Mouse (Mus musculus) lung, embryonic 16.5 days (tissue): ENCODE results near the gene Ano10. TPM values are rescaled to one million over a fixed set of nuclear protein-coding genes. Genes with fewer than 3 reads are reported as not detected.
A peak's percentile ranks its signal among the peaks of the same experiment; 100 is the strongest.

Experiments used
- ATAC-seq: fragments of 200-750 bp; cut with Nextera tagmentation; 2 replicates; pipeline ENCODE4 v1.8.0; 2017; ENCODE audit warnings: low read depth, mild to moderate bottlenecking, moderate library complexity
- H3K27ac ChIP-seq: fragments of 300-500 bp; sonication (generic); 2 replicates; pipeline ENCODE4 v1.5.1; 2014; ENCODE audit warnings: mild to moderate bottlenecking, control low read depth, low read length
- H3K27me3 ChIP-seq: fragments of 300-500 bp; sonication (generic); 2 replicates; pipeline ENCODE4 v1.6.1; 2014; ENCODE audit warnings: low read depth, low read length, mixed read lengths; ENCODE audit not compliant: control insufficient read depth, insufficient read depth
- H3K36me3 ChIP-seq: fragments of 300-500 bp; sonication (generic); 2 replicates; pipeline ENCODE4 v1.6.1; 2014; ENCODE audit warnings: low read length; ENCODE audit not compliant: control insufficient read depth, insufficient read depth
- H3K4me1 ChIP-seq: fragments of 300-500 bp; sonication (generic); replicated peaks from 2 replicates; pipeline ENCODE4 v1.6.1; 2014; ENCODE audit warnings: low read length, mixed read lengths; ENCODE audit not compliant: control insufficient read depth, insufficient read depth
- H3K4me2 ChIP-seq: fragments of 300-500 bp; sonication (generic); 2 replicates; pipeline ENCODE4 v1.6.1; 2014; ENCODE audit warnings: low read depth, low read length, control low read depth
- H3K4me3 ChIP-seq: fragments of 300-500 bp; sonication (generic); 2 replicates; pipeline ENCODE4 v1.5.1; 2014; ENCODE audit warnings: mild to moderate bottlenecking, low read length, control low read depth
- H3K9ac ChIP-seq: fragments of 300-500 bp; sonication (generic); 2 replicates; pipeline ENCODE4 v1.6.1; 2014; ENCODE audit warnings: low read length, control low read depth
- H3K9me3 ChIP-seq: fragments of 300-500 bp; sonication (generic); 2 replicates; pipeline ENCODE4 v1.6.1; 2016; ENCODE audit warnings: low read length; ENCODE audit not compliant: control insufficient read depth
- WGBS: fragments of 180-500 bp; shearing (Covaris S2); extraction: QIAGEN DNeasy Blood & Tissue Kit; methylation state at CpG from one replicate; pipeline ENCODE4 v1.1.7; 2014; 5-methylcytosine and 5-hydroxymethylcytosine counted together
- polyA plus RNA-seq: library from polyadenylated mRNA; unstranded; fragments of >200 nt; fragmentation: Nextera tagmentation; extraction: Ambion mirVana; gene quantifications from 2 replicates; pipeline ENCODE4 v1.2.1, GENCODE M21; 2015

Gene Ano10
- polyA plus RNA-seq, 1 experiment from 2014 or later = 31.8 TPM

GRCm38 (mm10) chr9:122296169-122296568 is 1.9 kb upstream of the Ano10 start:
- no peak overlapping the region for H3K4me2 ChIP-seq
- peaks cover 10% of the 10 kb centered on the region; the same call in 1 of the 2 replicates for H3K4me1 ChIP-seq
- WGBS = 84% methylated on average over 5 of the region's 5 CpGs
- ATAC-seq = no peak
- no peak overlapping the region for H3K4me3 ChIP-seq
- no peak overlapping the region for H3K27ac ChIP-seq
- no peak overlapping the region for H3K9ac ChIP-seq
- no peaks in the 10 kb centered on the region for H3K27me3 ChIP-seq
- no peaks in the 10 kb centered on the region for H3K36me3 ChIP-seq
- H3K9me3 ChIP-seq = no peaks in the 10 kb centered on the region

GRCm38 (mm10) chr9:122295396-122295795 is 1.2 kb upstream of the Ano10 start:
- Histone ChIP-seq H3K4me1 (peaks cover 10% of the 10 kb centered on the region; the same call in 1 of the 2 replicates), H3K9ac (no peak overlapping the region), H3K4me2 (no peak overlapping the region), H3K36me3 (no peaks in the 10 kb centered on the region), H3K4me3 (no peak overlapping the region), H3K9me3 (no peaks in the 10 kb centered on the region), H3K27ac (no peak overlapping the region), H3K27me3 (no peaks in the 10 kb centered on the region)
- ATAC-seq = no peak

- Histone ChIP-seq H3K4me1 (peaks cover 10% of the 10 kb centered on the region; the same call in 1 of the 2 replicates), H3K9me3 (no peaks in the 10 kb centered on the region), H3K36me3 (no peaks in the 10 kb centered on the region), H3K4me2 (peak overlapping the region; percentile 77), H3K27me3 (no peaks in the 10 kb centered on the region), H3K4me3 (peak overlapping the region; percentile 84), H3K27ac (peak overlapping the region; percentile 67), H3K9ac (peak overlapping the region; percentile 89)
- under 1% methylated on average over 23 of the region's 23 CpGs for WGBS
- ATAC-seq = peak; percentile 66
These were observed 370 bp downstream of the Ano10 start for GRCm38 (mm10) chr9:122293865-122294241.

- Histone ChIP-seq H3K4me2 (no peak overlapping the region), H3K9me3 (no peaks in the 10 kb centered on the region), H3K27ac (no peak overlapping the region), H3K4me1 (peaks cover 15% of the 10 kb centered on the region), H3K4me3 (no peak overlapping the region), H3K27me3 (no peaks in the 10 kb centered on the region), H3K9ac (no peak overlapping the region), H3K36me3 (no peaks in the 10 kb centered on the region)
- 86% methylated on average over 2 of the region's 2 CpGs for WGBS
- ATAC-seq = no peak
These were observed 4.0 kb downstream of the Ano10 start for GRCm38 (mm10) chr9:122290192-122290591.

- Histone ChIP-seq H3K27me3 (no peaks in the 10 kb centered on the region), H3K27ac (no peak overlapping the region), H3K4me2 (no peak overlapping the region), H3K4me3 (no peak overlapping the region), H3K36me3 (no peaks in the 10 kb centered on the region), H3K4me1 (peaks cover 11% of the 10 kb centered on the region), H3K9me3 (no peaks in the 10 kb centered on the region), H3K9ac (no peak overlapping the region)
- 74% methylated on average over 3 of the region's 3 CpGs for WGBS
- no peak for ATAC-seq
These were observed 5.8 kb downstream of the Ano10 start for GRCm38 (mm10) chr9:122288416-122288815.

GRCm38 (mm10) chr9:122287526-122287925 is 6.7 kb downstream of the Ano10 start:
- no peak for ATAC-seq
- no peaks in the 10 kb centered on the region for H3K36me3 ChIP-seq
- 89% methylated on average over 3 of the region's 3 CpGs for WGBS

GRCm38 (mm10) chr9:122285833-122286310 is 8.4 kb downstream of the Ano10 start:
- no peaks in the 10 kb centered on the region for H3K36me3 ChIP-seq
- peak overlapping the region; percentile 61 for H3K27ac ChIP-seq
- no peaks in the 10 kb centered on the region for H3K9me3 ChIP-seq
- peaks cover 5% of the 10 kb centered on the region for H3K4me1 ChIP-seq
- H3K27me3 ChIP-seq = no peaks in the 10 kb centered on the region
- ATAC-seq = no peak
- 25% methylated on average over 4 of the region's 4 CpGs for WGBS
- peak overlapping the region; percentile 7; the same call in 1 of the 2 replicates for H3K4me3 ChIP-seq
- H3K9ac ChIP-seq = no peak overlapping the region
- H3K4me2 ChIP-seq = peak overlapping the region; percentile 28; the same call in 1 of the 2 replicates

More at GRCm38 (mm10) chr9:122287526-122287925, 6.7 kb downstream of the Ano10 start:
- Histone ChIP-seq H3K9ac (no peak overlapping the region), H3K27ac (no peak overlapping the region), H3K9me3 (no peaks in the 10 kb centered on the region), H3K4me1 (peaks cover 5% of the 10 kb centered on the region), H3K4me3 (no peak overlapping the region), H3K4me2 (no peak overlapping the region), H3K27me3 (no peaks in the 10 kb centered on the region)

GRCm38 (mm10) chr9:122285146-122285832 is 8.9 kb downstream of the Ano10 start:
- Histone ChIP-seq H3K9me3 (no peaks in the 10 kb centered on the region), H3K27me3 (no peaks in the 10 kb centered on the region), H3K9ac (no peak overlapping the region), H3K4me3 (peak overlapping the region; percentile 7; the same call in 1 of the 2 replicates), H3K4me1 (peaks cover 5% of the 10 kb centered on the region), H3K4me2 (peak overlapping the region; percentile 28; the same call in 1 of the 2 replicates), H3K27ac (peak overlapping the region; percentile 61; the same call in 1 of the 2 replicates), H3K36me3 (no peaks in the 10 kb centered on the region)
- 16% methylated on average over 5 of the region's 11 CpGs for WGBS
- peak; percentile 88 for ATAC-seq

GRCm38 (mm10) chr9:122284696-122285095 is 9.5 kb downstream of the Ano10 start:
- H3K9ac ChIP-seq = no peak overlapping the region
- H3K4me2 ChIP-seq = no peak overlapping the region
- no peaks in the 10 kb centered on the region for H3K27me3 ChIP-seq
- no peaks in the 10 kb centered on the region for H3K36me3 ChIP-seq
- H3K4me1 ChIP-seq = peaks cover 5% of the 10 kb centered on the region
- ATAC-seq = no peak
- WGBS = 34% methylated on average over 2 of the region's 2 CpGs
- no peak overlapping the region for H3K4me3 ChIP-seq
- no peaks in the 10 kb centered on the region for H3K9me3 ChIP-seq
- H3K27ac ChIP-seq = no peak overlapping the region
